Mouse (Mus musculus) heart, adult 2 months (tissue): ENCODE data around the gene Gm21411. TPM values are rescaled to one million over a fixed set of nuclear protein-coding genes. Genes with fewer than 3 reads are reported as not detected.
"Not testable (repeated sequence)": the region's sequence is repeated elsewhere in the genome, so short reads cannot be mapped to it uniquely, and the experiment has no call there.

Experiments used
- DNase-seq, 2 experiments: peaks; one replicate each; pipeline ENCODE4 v3.0.0; 2021
- H3K27ac ChIP-seq: fragments of 200-600 bp; 2 replicates; pipeline ENCODE4 v1.8.1; 2022
- H3K27me3 ChIP-seq: fragments of 200-500 bp; 2 replicates; pipeline ENCODE4 v1.6.1; 2012; ENCODE audit warnings: mild to moderate bottlenecking, low read length, inconsistent platforms, mixed read lengths; ENCODE audit not compliant: control insufficient read depth, insufficient read depth
- H3K36me3 ChIP-seq: fragments of 200-500 bp; 2 replicates; pipeline ENCODE4 v1.6.1; 2012; ENCODE audit warnings: low read length, inconsistent platforms; ENCODE audit not compliant: control insufficient read depth, insufficient read depth
- H3K4me1 ChIP-seq: fragments of 200-500 bp; 2 replicates; pipeline ENCODE4 v1.6.1; 2011; ENCODE audit warnings: low read length; ENCODE audit not compliant: control insufficient read depth, insufficient read depth
- H3K4me3 ChIP-seq: fragments of 200-600 bp; 2 replicates; pipeline ENCODE4 v1.8.1; 2022
- H3K79me2 ChIP-seq: fragments of 200-500 bp; replicated peaks from 2 replicates; pipeline ENCODE4 v1.6.1; 2012; ENCODE audit warnings: mild to moderate bottlenecking, inconsistent platforms, low read length, moderate library complexity, mixed read lengths; ENCODE audit not compliant: control insufficient read depth, insufficient read depth
- H3K9ac ChIP-seq: fragments of 200-500 bp; 2 replicates; pipeline ENCODE4 v1.6.1; 2012; ENCODE audit warnings: low read depth, mild to moderate bottlenecking, control low read depth, inconsistent platforms, low read length, mixed read lengths
- CTCF ChIP-seq: fragments of 200-600 bp; IDR thresholded peaks from 2 replicates; pipeline ENCODE4 v1.8.1; 2022; ENCODE audit warnings: antibody characterized with exemption, mild to moderate bottlenecking, moderate library complexity
- EP300 ChIP-seq: fragments of 200-500 bp; IDR thresholded peaks from 2 replicates; pipeline ENCODE4 v1.6.1; 2011; ENCODE audit warnings: low read depth, low read length, control low read depth; ENCODE audit not compliant: insufficient read depth
- POLR2A ChIP-seq: fragments of 200-500 bp; IDR thresholded peaks from 2 replicates; pipeline ENCODE4 v1.6.1; 2011; ENCODE audit warnings: mild to moderate bottlenecking, low read depth, low read length, control low read depth; ENCODE audit not compliant: insufficient read depth
- WGBS: fragments of 180-500 bp; shearing (Covaris S2); methylation state at CpG from one replicate; pipeline ENCODE4 v1.1.7; 2018; 5-methylcytosine and 5-hydroxymethylcytosine counted together
- intact Hi-C: fragments of 180-260 bp; cut with DNase I; formaldehyde crosslinking; loops from one replicate; pipeline ENCODE4 v1.15.1; 2025
- long read RNA-seq: library from polyadenylated mRNA; stranded (forward); transcript quantifications from one replicate; pipeline ENCODE4 v2.0.0, GENCODE M21; 2021
- polyA plus RNA-seq: library from polyadenylated mRNA; depleted of rRNA; stranded (reverse); fragments of >200 nt; gene quantifications from 2 replicates; pipeline ENCODE4 v1.2.3, GENCODE M21; 2012; rRNA removed
- total RNA-seq, 2 experiments: library from RNA; stranded (reverse); gene quantifications; 2 replicates each; pipeline ENCODE4 v1.2.3; 2021

The Gm21411 gene
- total RNA-seq (not detected), polyA plus RNA-seq (not detected in 2 replicates)
- long read RNA-seq, result 0 reads

GRCm38 (mm10) chr4:146909386-146910137, at the start of gene Gm21411:
TSS of gene Gm21411 (minus strand) at chr4:146909590.
- H3K79me2 ChIP-seq, intact Hi-C loops, H3K36me3 ChIP-seq, H3K27ac ChIP-seq, DNase-seq, H3K9ac ChIP-seq, H3K4me1 ChIP-seq, H3K27me3 ChIP-seq, H3K4me3 ChIP-seq: not testable (repeated sequence)
- WGBS, result 64% methylated on average over 9 of the region's 9 CpGs

- H3K79me2 ChIP-seq, H3K27me3 ChIP-seq, H3K36me3 ChIP-seq, H3K4me1 ChIP-seq, H3K27ac ChIP-seq, DNase-seq, H3K4me3 ChIP-seq, H3K9ac ChIP-seq, intact Hi-C loops: not testable (repeated sequence)
- 48% methylated on average over 32 of the region's 32 CpGs for WGBS
Measured at GRCm38 (mm10) chr4:146941691-146942090, 32.3 kb upstream of the Gm21411 start.

GRCm38 (mm10) chr4:146932311-146933082, 23.1 kb upstream of the Gm21411 start:
- H3K27me3 ChIP-seq, result no peaks in the 10 kb centered on the region
- intact Hi-C loops, result no loop called here
- H3K4me1 ChIP-seq, result no peaks in the 10 kb centered on the region
- WGBS, result 9% methylated on average over 77 of the region's 77 CpGs
- no peak for DNase-seq
- H3K36me3 ChIP-seq, result no peaks in the 10 kb centered on the region
- no peak for TF ChIP-seq CTCF
- TF ChIP-seq POLR2A, result no peak
- TF ChIP-seq EP300, result no peak
- H3K27ac ChIP-seq, result no peak overlapping the region
- no peak overlapping the region for H3K4me3 ChIP-seq
- no peaks in the 10 kb centered on the region for H3K79me2 ChIP-seq
- H3K9ac ChIP-seq, result no peak overlapping the region

- H3K9ac ChIP-seq, result no peak overlapping the region
- DNase-seq, result no peak
- no peak overlapping the region for H3K4me3 ChIP-seq
- WGBS, result 75% methylated on average over 3 of the region's 3 CpGs
- intact Hi-C loops, result no loop called here
- no peak overlapping the region for H3K27ac ChIP-seq
- TF ChIP-seq CTCF, result no peak
- TF ChIP-seq EP300, result no peak
- TF ChIP-seq POLR2A, result no peak
- no peaks in the 10 kb centered on the region for H3K36me3 ChIP-seq
- H3K27me3 ChIP-seq, result no peaks in the 10 kb centered on the region
- no peaks in the 10 kb centered on the region for H3K4me1 ChIP-seq
- H3K79me2 ChIP-seq, result no peaks in the 10 kb centered on the region
Measured at GRCm38 (mm10) chr4:146915196-146915595, 5.8 kb upstream of the Gm21411 start.

GRCm38 (mm10) chr4:146908131-146908530, 1.3 kb downstream of the Gm21411 start:
- H3K27me3 ChIP-seq, DNase-seq, intact Hi-C loops, H3K36me3 ChIP-seq, H3K27ac ChIP-seq, H3K9ac ChIP-seq, H3K4me1 ChIP-seq, H3K4me3 ChIP-seq, H3K79me2 ChIP-seq: not testable (repeated sequence)
- WGBS, result 93% methylated on average over 1 of the region's 1 CpGs

GRCm38 (mm10) chr4:146904782-146905181, 4.6 kb downstream of the Gm21411 start:
- DNase-seq, H3K27me3 ChIP-seq, H3K79me2 ChIP-seq, H3K36me3 ChIP-seq, H3K9ac ChIP-seq, intact Hi-C loops, H3K27ac ChIP-seq, H3K4me3 ChIP-seq, H3K4me1 ChIP-seq: not testable (repeated sequence)
- 52% methylated on average over 2 of the region's 2 CpGs for WGBS

GRCm38 (mm10) chr4:146903126-146903525, 6.3 kb downstream of the Gm21411 start:
- intact Hi-C loops, H3K27me3 ChIP-seq, H3K4me1 ChIP-seq, H3K4me3 ChIP-seq, DNase-seq, H3K79me2 ChIP-seq, H3K27ac ChIP-seq, H3K36me3 ChIP-seq, H3K9ac ChIP-seq: not testable (repeated sequence)
- 54% methylated on average over 3 of the region's 3 CpGs for WGBS
